Mouse (Mus musculus) midbrain, embryonic 14.5 days (tissue): Measurements from ENCODE around the gene Sult4a1. TPM values are rescaled to one million over a fixed set of nuclear protein-coding genes. Genes with fewer than 3 reads are reported as not detected.
A peak's percentile ranks its signal among the peaks of the same experiment; 100 is the strongest.

ENCODE experiments used
- ATAC-seq: fragments of 200-750 bp; cut with Nextera tagmentation; 2 replicates; pipeline ENCODE4 v1.8.0; 2017; ENCODE audit warnings: moderate number of reproducible peaks, moderate library complexity; ENCODE audit not compliant: low FRiP score, low TSS enrichment
- DNase-seq: peaks from one replicate; pipeline ENCODE4 v3.0.0-alpha.2; 2015
- H3K27ac ChIP-seq: fragments of 300-500 bp; sonication (generic); replicated peaks from 2 replicates; pipeline ENCODE4 v1.5.1; 2014; ENCODE audit warnings: mild to moderate bottlenecking, low read depth, low read length, moderate library complexity
- H3K27me3 ChIP-seq: fragments of 300-500 bp; sonication (generic); 2 replicates; pipeline ENCODE4 v1.6.1; 2014; ENCODE audit warnings: low read length, control low read depth, mixed read lengths; ENCODE audit not compliant: control insufficient read depth, insufficient read depth
- H3K36me3 ChIP-seq: fragments of 300-500 bp; sonication (generic); 2 replicates; pipeline ENCODE4 v1.6.1; 2014; ENCODE audit warnings: low read length, control low read depth; ENCODE audit not compliant: control insufficient read depth, insufficient read depth
- H3K4me1 ChIP-seq: fragments of 300-500 bp; sonication (generic); 2 replicates; pipeline ENCODE4 v1.6.1; 2014; ENCODE audit warnings: mild to moderate bottlenecking, antibody characterized with exemption, low read length, control low read depth; ENCODE audit not compliant: control insufficient read depth, insufficient read depth
- H3K4me2 ChIP-seq: fragments of 300-500 bp; sonication (generic); 2 replicates; pipeline ENCODE4 v1.6.1; 2014; ENCODE audit warnings: mild to moderate bottlenecking, low read length, moderate library complexity
- H3K4me3 ChIP-seq: fragments of 300-500 bp; sonication (generic); replicated peaks from 2 replicates; pipeline ENCODE4 v1.5.1; 2014; ENCODE audit warnings: low read depth, low read length
- H3K9ac ChIP-seq: fragments of 300-500 bp; sonication (generic); replicated peaks from 2 replicates; pipeline ENCODE4 v1.6.1; 2014; ENCODE audit warnings: mild to moderate bottlenecking, low read length, moderate library complexity
- H3K9me3 ChIP-seq: fragments of 300-500 bp; sonication (generic); 2 replicates; pipeline ENCODE4 v1.6.1; 2016; ENCODE audit warnings: low read length, control low read depth, mixed read lengths; ENCODE audit not compliant: control insufficient read depth
- WGBS: fragments of 180-500 bp; shearing (Covaris S2); extraction: QIAGEN DNeasy Blood & Tissue Kit; methylation state at CpG from one replicate; pipeline ENCODE4 v1.1.7; 2014; 5-methylcytosine and 5-hydroxymethylcytosine counted together
- polyA plus RNA-seq: library from polyadenylated mRNA; unstranded; fragments of >200 nt; fragmentation: Nextera tagmentation; extraction: Ambion mirVana; gene quantifications from 2 replicates; pipeline ENCODE4 v1.2.1, GENCODE M21; 2014

Gene Sult4a1
- polyA plus RNA-seq, result 42.5 and 55.0 TPM in 2 replicates

GRCm38 (mm10) chr15:84105105-84105923, at the start of gene Sult4a1:
Gene Sult4a1, minus strand, starts transcription at chr15:84105754.
- DNase-seq, result peak; percentile 89
- Histone ChIP-seq H3K4me2 (peak within 1 kb of the TSS; percentile 79), H3K36me3 (no peaks in the 10 kb centered on the region), H3K27ac (peak within 1 kb of the TSS; percentile 60), H3K9me3 (no peaks in the 10 kb centered on the region), H3K27me3 (peaks cover 4% of the 10 kb centered on the region; the same call in 1 of the 2 replicates), H3K4me1 (peaks cover 17% of the 10 kb centered on the region), H3K9ac (peak within 1 kb of the TSS; percentile 65), H3K4me3 (peak within 1 kb of the TSS; percentile 60)
- WGBS, result under 1% methylated on average over 77 of the region's 77 CpGs
- ATAC-seq, result peak; percentile 69

GRCm38 (mm10) chr15:84140929-84141328, 35.4 kb upstream of the Sult4a1 start:
- ATAC-seq, result no peak
- Histone ChIP-seq H3K9me3 (no peaks in the 10 kb centered on the region), H3K27ac (no peak overlapping the region), H3K9ac (no peak overlapping the region), H3K4me2 (no peak overlapping the region), H3K4me3 (no peak overlapping the region), H3K4me1 (peaks cover 18% of the 10 kb centered on the region; the same call in 1 of the 2 replicates), H3K36me3 (no peaks in the 10 kb centered on the region), H3K27me3 (no peaks in the 10 kb centered on the region)
- DNase-seq, result peak; percentile 28
- WGBS, result 35% methylated on average over 5 of the region's 5 CpGs

- Histone ChIP-seq H3K27me3 (no peaks in the 10 kb centered on the region), H3K4me1 (peaks cover 18% of the 10 kb centered on the region; the same call in 1 of the 2 replicates), H3K27ac (no peak overlapping the region), H3K9ac (no peak overlapping the region), H3K36me3 (no peaks in the 10 kb centered on the region), H3K9me3 (no peaks in the 10 kb centered on the region), H3K4me3 (no peak overlapping the region), H3K4me2 (no peak overlapping the region)
- 57% methylated on average over 3 of the region's 3 CpGs for WGBS
- DNase-seq (no peak), ATAC-seq (no peak)
Measured at GRCm38 (mm10) chr15:84140109-84140508, 34.6 kb upstream of the Sult4a1 start.

GRCm38 (mm10) chr15:84139592-84140005, 34.0 kb upstream of the Sult4a1 start:
- Histone ChIP-seq H3K4me1 (peaks cover 18% of the 10 kb centered on the region; the same call in 1 of the 2 replicates), H3K27ac (no peak overlapping the region), H3K27me3 (no peaks in the 10 kb centered on the region), H3K9me3 (no peaks in the 10 kb centered on the region), H3K36me3 (no peaks in the 10 kb centered on the region), H3K4me2 (no peak overlapping the region), H3K9ac (no peak overlapping the region), H3K4me3 (no peak overlapping the region)
- WGBS, result 91% methylated on average over 5 of the region's 5 CpGs
- ATAC-seq (no peak), DNase-seq (no peak)

- H3K9ac ChIP-seq, result no peak overlapping the region
- no peaks in the 10 kb centered on the region for H3K9me3 ChIP-seq
- DNase-seq, result no peak
- H3K27me3 ChIP-seq, result no peaks in the 10 kb centered on the region
- no peaks in the 10 kb centered on the region for H3K36me3 ChIP-seq
- 14% methylated on average over 12 of the region's 12 CpGs for WGBS
- no peak for ATAC-seq
- no peak overlapping the region for H3K4me3 ChIP-seq
- peaks cover 18% of the 10 kb centered on the region; the same call in 1 of the 2 replicates for H3K4me1 ChIP-seq
- H3K4me2 ChIP-seq, result no peak overlapping the region
- no peak overlapping the region for H3K27ac ChIP-seq
Measured at GRCm38 (mm10) chr15:84136473-84137415, 31.2 kb upstream of the Sult4a1 start.

GRCm38 (mm10) chr15:84135472-84135871, 29.9 kb upstream of the Sult4a1 start:
- H3K9ac ChIP-seq, result no peak overlapping the region
- H3K4me2 ChIP-seq, result no peak overlapping the region
- H3K27ac ChIP-seq, result no peak overlapping the region
- peak; percentile 55 for DNase-seq
- peaks cover 12% of the 10 kb centered on the region; the same call in 1 of the 2 replicates for H3K4me1 ChIP-seq
- no peaks in the 10 kb centered on the region for H3K36me3 ChIP-seq
- ATAC-seq, result no peak
- WGBS, result 90% methylated on average over 5 of the region's 5 CpGs
- no peak overlapping the region for H3K4me3 ChIP-seq
- no peaks in the 10 kb centered on the region for H3K27me3 ChIP-seq
- no peaks in the 10 kb centered on the region for H3K9me3 ChIP-seq

GRCm38 (mm10) chr15:84133440-84133839, 27.9 kb upstream of the Sult4a1 start:
- peaks cover 8% of the 10 kb centered on the region; the same call in 1 of the 2 replicates for H3K4me1 ChIP-seq

GRCm38 (mm10) chr15:84131971-84132370, 26.4 kb upstream of the Sult4a1 start:
- H3K4me2 ChIP-seq, result no peak overlapping the region
- ATAC-seq, result no peak
- H3K4me1 ChIP-seq, result peaks cover 7% of the 10 kb centered on the region; the same call in 1 of the 2 replicates
- no peak overlapping the region for H3K9ac ChIP-seq
- 92% methylated on average over 7 of the region's 7 CpGs for WGBS
- no peaks in the 10 kb centered on the region for H3K36me3 ChIP-seq
- H3K4me3 ChIP-seq, result no peak overlapping the region
- no peak overlapping the region for H3K27ac ChIP-seq
- H3K27me3 ChIP-seq, result no peaks in the 10 kb centered on the region
- no peak for DNase-seq
- H3K9me3 ChIP-seq, result no peaks in the 10 kb centered on the region

More at GRCm38 (mm10) chr15:84133440-84133839, 27.9 kb upstream of the Sult4a1 start:
- Histone ChIP-seq H3K4me3 (no peak overlapping the region), H3K9ac (no peak overlapping the region), H3K4me2 (no peak overlapping the region), H3K27ac (no peak overlapping the region), H3K27me3 (no peaks in the 10 kb centered on the region), H3K9me3 (no peaks in the 10 kb centered on the region), H3K36me3 (no peaks in the 10 kb centered on the region)
- ATAC-seq (no peak), DNase-seq (no peak)
- WGBS, result 72% methylated on average over 4 of the region's 4 CpGs
